Mouse (Mus musculus) G1E (cell line): Measurements from ENCODE around the gene Creg2. TPM values are rescaled to one million over a fixed set of nuclear protein-coding genes. Genes with fewer than 3 reads are reported as not detected.

Experiments used
- ATAC-seq: 2 replicates; pipeline ENCODE4 v1.8.0; 2016; ENCODE audit warnings: mild to moderate bottlenecking; ENCODE audit not compliant: insufficient number of reproducible peaks, poor library complexity, low FRiP score, severe bottlenecking; ENCODE audit errors: extremely low read depth
- DNase-seq: peaks from one replicate; pipeline ENCODE4 v3.0.0; 2012; ENCODE audit warnings: low spot score
- H3K27me3 ChIP-seq: 2 replicates; pipeline ENCODE4 v1.6.1; 2012; ENCODE audit warnings: mild to moderate bottlenecking, low read length, inconsistent platforms; ENCODE audit not compliant: insufficient read depth
- H3K36me3 ChIP-seq: replicated peaks from 2 replicates; pipeline ENCODE3; 2012; ENCODE audit warnings: mild to moderate bottlenecking, inconsistent platforms
- H3K4me1 ChIP-seq: 2 replicates; pipeline ENCODE4 v1.6.1; 2012; ENCODE audit warnings: low read depth, low read length, inconsistent platforms, mixed read lengths; ENCODE audit not compliant: insufficient read depth
- H3K4me3 ChIP-seq: 2 replicates; pipeline ENCODE4 v1.5.1; 2012; ENCODE audit warnings: low read depth, mild to moderate bottlenecking, inconsistent platforms, low read length, moderate library complexity, mixed read lengths
- H3K9me3 ChIP-seq: replicated peaks from 2 replicates; pipeline ENCODE4 v1.6.1; 2012; ENCODE audit warnings: inconsistent platforms
- CTCF ChIP-seq: IDR thresholded peaks from 2 replicates; pipeline ENCODE4 v1.5.1; 2012; ENCODE audit warnings: low read depth, low read length, inconsistent platforms, mixed read lengths
- GATA1 ChIP-seq: IDR thresholded peaks from 2 replicates; pipeline ENCODE4 v1.6.1; 2012; ENCODE audit warnings: borderline replicate concordance, low read length, inconsistent platforms, mixed read lengths
- GATA2 ChIP-seq: IDR thresholded peaks from 2 replicates; pipeline ENCODE4 v1.6.1; 2012; ENCODE audit warnings: low read depth, low read length, inconsistent platforms, borderline replicate concordance
- POLR2AphosphoS5 ChIP-seq: IDR thresholded peaks from 2 replicates; pipeline ENCODE4 v1.6.1; 2012; ENCODE audit warnings: low read depth, low read length, inconsistent platforms; ENCODE audit not compliant: insufficient replicate concordance
- TAL1 ChIP-seq: conservative IDR thresholded peaks from 2 replicates; pipeline ENCODE4 v1.6.1; 2012; ENCODE audit warnings: low read depth, low read length, inconsistent platforms, mixed read lengths
- polyA plus RNA-seq: library from polyadenylated mRNA; stranded (reverse); fragments of >175 nt; gene quantifications from 2 replicates; pipeline ENCODE4 v1.2.3, GENCODE M21; 2012
- total RNA-seq, 2 experiments: library from RNA; stranded (forward) in 1 of 2; stranded (reverse) in 1 of 2; fragments of 200-1000 nt in 1 of 2; fragments of >200 nt in 1 of 2; fragmentation: Nextera tagmentation in 1 of 2; gene quantifications; 2 replicates each; pipeline ENCODE4 v1.2.3; 2014 to 2017

Creg2 gene
- total and polyA plus RNA-seq, 3 experiments: 0.05 TPM; not detected in 2

- TF ChIP-seq CTCF: no peak
- TF ChIP-seq POLR2AphosphoS5: no peak
- TF ChIP-seq GATA1: no peak
- no peak for TF ChIP-seq TAL1
- no peak for TF ChIP-seq GATA2
- no peaks in the 10 kb centered on the region for H3K4me1 ChIP-seq
- H3K36me3 ChIP-seq: no peaks in the 10 kb centered on the region
- no peak for DNase-seq
- H3K27me3 ChIP-seq: peaks cover 24% of the 10 kb centered on the region
- H3K9me3 ChIP-seq: no peaks in the 10 kb centered on the region
- ATAC-seq: no peak
- H3K4me3 ChIP-seq: no peak overlapping the region
Observed at GRCm38 (mm10) chr1:39691061-39691460, 39.8 kb upstream of the Creg2 start.

DNA sequence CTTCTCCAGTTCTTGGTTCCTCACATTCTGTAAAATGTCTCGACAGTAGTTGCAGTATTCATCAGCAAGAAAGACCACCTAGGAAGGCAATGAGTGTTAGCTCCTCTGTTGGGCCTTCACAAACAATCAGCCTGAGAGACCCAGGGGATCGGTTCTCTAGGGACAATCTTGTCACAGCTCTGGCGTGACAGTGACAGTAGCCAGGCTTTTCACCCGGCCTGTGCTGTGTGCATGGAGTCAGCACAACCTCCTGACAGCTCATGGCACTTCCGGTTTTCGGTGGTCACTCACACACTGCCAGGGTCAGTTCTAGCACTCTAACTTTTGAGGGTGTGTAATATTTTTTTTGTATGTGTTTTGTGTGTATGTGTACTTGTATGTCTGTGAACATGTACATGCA is 37.3 kb upstream of the Creg2 start:
- DNase-seq (no peak), ATAC-seq (no peak)
- no peaks in the 10 kb centered on the region for H3K4me1 ChIP-seq
- no peaks in the 10 kb centered on the region for H3K36me3 ChIP-seq
- no peaks in the 10 kb centered on the region for H3K9me3 ChIP-seq
- TF ChIP-seq POLR2AphosphoS5: no peak
- no peak for TF ChIP-seq TAL1
- TF ChIP-seq GATA2: no peak
- no peak for TF ChIP-seq GATA1
- TF ChIP-seq CTCF: no peak
- H3K4me3 ChIP-seq: no peak overlapping the region
- peaks cover 13% of the 10 kb centered on the region; the same call in 1 of the 2 replicates for H3K27me3 ChIP-seq

- Histone ChIP-seq H3K4me3 (no peak overlapping the region), H3K4me1 (no peaks in the 10 kb centered on the region), H3K27me3 (peaks cover 18% of the 10 kb centered on the region; the same call in 1 of the 2 replicates), H3K36me3 (no peaks in the 10 kb centered on the region), H3K9me3 (no peaks in the 10 kb centered on the region)
- TF ChIP-seq CTCF: no peak
- no peak for TF ChIP-seq GATA1
- TF ChIP-seq GATA2: no peak
- no peak for TF ChIP-seq POLR2AphosphoS5
- TF ChIP-seq TAL1: no peak
- no peak for ATAC-seq
- no peak for DNase-seq
Observed at GRCm38 (mm10) chr1:39687279-39687678, 36.0 kb upstream of the Creg2 start.

DNA sequence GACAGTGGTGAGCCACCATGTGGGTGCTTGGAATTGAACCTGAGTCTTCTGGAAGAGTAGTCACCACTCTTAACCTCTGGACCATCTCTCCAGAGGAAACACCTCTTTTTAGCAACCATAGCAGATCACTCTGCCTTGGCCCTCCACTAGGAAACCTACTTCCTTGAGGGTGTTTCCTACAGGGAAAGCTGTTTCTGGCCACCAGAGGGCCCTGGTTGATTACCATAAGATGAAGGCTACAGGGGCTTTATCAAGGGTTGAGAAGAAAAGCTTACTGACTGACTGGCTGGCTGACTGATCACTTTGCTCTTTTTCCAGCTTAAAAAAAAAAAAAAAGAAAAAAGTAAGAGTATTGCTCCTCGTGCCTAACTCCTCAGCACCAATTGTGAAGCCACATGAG is 34.6 kb upstream of the Creg2 start:
- Histone ChIP-seq H3K4me3 (no peak overlapping the region), H3K27me3 (peaks cover 10% of the 10 kb centered on the region), H3K36me3 (no peaks in the 10 kb centered on the region), H3K4me1 (no peaks in the 10 kb centered on the region), H3K9me3 (no peaks in the 10 kb centered on the region)
- DNase-seq (no peak), ATAC-seq (no peak)
- TF ChIP-seq TAL1 (no peak), CTCF (no peak), GATA1 (no peak), POLR2AphosphoS5 (no peak), GATA2 (no peak)

- TF ChIP-seq CTCF (no peak), POLR2AphosphoS5 (no peak), TAL1 (no peak), GATA2 (no peak), GATA1 (no peak)
- Histone ChIP-seq H3K4me1 (no peaks in the 10 kb centered on the region), H3K9me3 (no peaks in the 10 kb centered on the region), H3K4me3 (no peak overlapping the region), H3K36me3 (no peaks in the 10 kb centered on the region), H3K27me3 (peaks cover 9% of the 10 kb centered on the region)
- ATAC-seq: no peak
- no peak for DNase-seq
Observed at GRCm38 (mm10) chr1:39681638-39682037, 30.4 kb upstream of the Creg2 start.

DNA sequence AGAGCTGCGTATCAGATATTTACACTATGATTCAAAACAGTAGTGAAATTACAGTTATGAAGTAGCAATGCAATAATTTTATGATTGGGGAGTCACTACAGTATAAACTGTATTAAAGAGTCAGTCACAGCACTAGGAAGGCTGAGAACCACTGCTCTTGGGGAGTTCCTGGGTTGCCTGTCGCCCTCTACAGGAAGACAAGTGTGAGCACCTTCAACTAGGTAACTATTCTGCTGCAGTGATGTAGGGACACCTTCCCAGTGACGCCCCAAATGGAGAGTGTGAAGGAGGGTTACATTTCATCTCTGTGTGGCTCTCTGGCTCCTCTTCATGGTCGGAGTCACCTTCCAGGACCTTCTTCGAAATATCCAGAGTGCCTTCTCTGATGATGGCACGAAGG is 29.3 kb upstream of the Creg2 start:
- ATAC-seq (peak; percentile 40; the same call in 1 of the 2 replicates), DNase-seq (no peak)

More for the DNA sequence above, 29.3 kb upstream of the Creg2 start:
- Histone ChIP-seq H3K9me3 (no peaks in the 10 kb centered on the region), H3K4me3 (no peak overlapping the region), H3K4me1 (no peaks in the 10 kb centered on the region), H3K27me3 (peaks cover 9% of the 10 kb centered on the region), H3K36me3 (no peaks in the 10 kb centered on the region)
- TF ChIP-seq POLR2AphosphoS5: no peak
- TF ChIP-seq CTCF: 0 out of 2 replicates have a peak, but pooled peaks have one; percentile 18
